Mouse (Mus musculus): ENCODE data around the gene Carmil2. TPM values are rescaled to one million over a fixed set of nuclear protein-coding genes. Genes with fewer than 3 reads are reported as not detected.

Gene Carmil2
- polyA plus RNA-seq (2014; fragmentation: Illumina TruSeq; extraction: RNeasy Lipid Tissue Mini Kit (QIAGEN cat#74804); ENCODE audit: insufficient read depth, low read depth, low replicate concordance), result 2.7 TPM

GRCm38 (mm10) chr8:105685796-105686308 is at the start of gene Carmil2:
Carmil2 (plus strand) TSS chr8:105686274.

GRCm38 (mm10) chr8:105636963-105637510 is 49.0 kb upstream of the Carmil2 start, which contains the start of gene Agrp:
Agrp (minus strand) TSS chr8:105637393.

GRCm38 (mm10) chr8:105700966-105701824 is 15.1 kb downstream of the Carmil2 start, which contains the start of the genes Acd and Pard6a:
Acd (minus strand) TSS chr8:105701102.
Pard6a (plus strand) TSS chr8:105701148.

GRCm38 (mm10) chr8:105707498-105708403 is 21.7 kb downstream of the Carmil2 start, which contains the start of the genes 4933405L10Rik and Enkd1:
4933405L10Rik (plus strand) TSS chr8:105707655.
Enkd1 (minus strand) TSS chr8:105708210.

Other genes with a start within 250 kb of the Carmil2 start
- gene Tppp3, start 214.7 kb upstream of the Carmil2 start, polyA plus RNA-seq (2014; fragmentation: Illumina TruSeq; extraction: RNeasy Lipid Tissue Mini Kit (QIAGEN cat#74804); ENCODE audit: insufficient read depth, low read depth, low replicate concordance), result 588 TPM
- 33.8 TPM for gene Zdhhc1, start 189.4 kb upstream of the Carmil2 start, polyA plus RNA-seq (2014; fragmentation: Illumina TruSeq; extraction: RNeasy Lipid Tissue Mini Kit (QIAGEN cat#74804); ENCODE audit: insufficient read depth, low read depth, low replicate concordance)
- 0.74 TPM for gene Hsd11b2, start 167.5 kb upstream of the Carmil2 start, polyA plus RNA-seq (2014; fragmentation: Illumina TruSeq; extraction: RNeasy Lipid Tissue Mini Kit (QIAGEN cat#74804); ENCODE audit: insufficient read depth, low read depth, low replicate concordance)
- 95.5 TPM for gene Atp6v0d1, start 120.2 kb upstream of the Carmil2 start, polyA plus RNA-seq (2014; fragmentation: Illumina TruSeq; extraction: RNeasy Lipid Tissue Mini Kit (QIAGEN cat#74804); ENCODE audit: insufficient read depth, low read depth, low replicate concordance)
- 24.7 TPM for gene Ripor1, start 81.0 kb upstream of the Carmil2 start, polyA plus RNA-seq (2014; fragmentation: Illumina TruSeq; extraction: RNeasy Lipid Tissue Mini Kit (QIAGEN cat#74804); ENCODE audit: insufficient read depth, low read depth, low replicate concordance)
- gene Ctcf, start 49.7 kb upstream of the Carmil2 start, polyA plus RNA-seq (2014; fragmentation: Illumina TruSeq; extraction: RNeasy Lipid Tissue Mini Kit (QIAGEN cat#74804); ENCODE audit: insufficient read depth, low read depth, low replicate concordance), result 25.0 TPM
- 4.4 TPM for gene Agrp, start 48.9 kb upstream of the Carmil2 start, polyA plus RNA-seq (2014; fragmentation: Illumina TruSeq; extraction: RNeasy Lipid Tissue Mini Kit (QIAGEN cat#74804); ENCODE audit: insufficient read depth, low read depth, low replicate concordance)
- 22.3 TPM for gene Acd, start 14.8 kb downstream of the Carmil2 start, polyA plus RNA-seq (2014; fragmentation: Illumina TruSeq; extraction: RNeasy Lipid Tissue Mini Kit (QIAGEN cat#74804); ENCODE audit: insufficient read depth, low read depth, low replicate concordance)
- 12.1 TPM for gene Pard6a, start 14.9 kb downstream of the Carmil2 start, polyA plus RNA-seq (2014; fragmentation: Illumina TruSeq; extraction: RNeasy Lipid Tissue Mini Kit (QIAGEN cat#74804); ENCODE audit: insufficient read depth, low read depth, low replicate concordance)
- gene 4933405L10Rik, start 21.4 kb downstream of the Carmil2 start, polyA plus RNA-seq (2014; fragmentation: Illumina TruSeq; extraction: RNeasy Lipid Tissue Mini Kit (QIAGEN cat#74804); ENCODE audit: insufficient read depth, low read depth, low replicate concordance), result not detected
- 4.8 TPM for gene Enkd1, start 21.9 kb downstream of the Carmil2 start, polyA plus RNA-seq (2014; fragmentation: Illumina TruSeq; extraction: RNeasy Lipid Tissue Mini Kit (QIAGEN cat#74804); ENCODE audit: insufficient read depth, low read depth, low replicate concordance)
- gene Gfod2, start 72.4 kb downstream of the Carmil2 start, polyA plus RNA-seq (2014; fragmentation: Illumina TruSeq; extraction: RNeasy Lipid Tissue Mini Kit (QIAGEN cat#74804); ENCODE audit: insufficient read depth, low read depth, low replicate concordance), result 9.4 TPM
- 7.8 TPM for gene Ranbp10, start 141.1 kb downstream of the Carmil2 start, polyA plus RNA-seq (2014; fragmentation: Illumina TruSeq; extraction: RNeasy Lipid Tissue Mini Kit (QIAGEN cat#74804); ENCODE audit: insufficient read depth, low read depth, low replicate concordance)
- gene Tsnaxip1, start 141.5 kb downstream of the Carmil2 start, polyA plus RNA-seq (2014; fragmentation: Illumina TruSeq; extraction: RNeasy Lipid Tissue Mini Kit (QIAGEN cat#74804); ENCODE audit: insufficient read depth, low read depth, low replicate concordance), result 3.0 TPM
- gene Cenpt, start 167.0 kb downstream of the Carmil2 start, polyA plus RNA-seq (2014; fragmentation: Illumina TruSeq; extraction: RNeasy Lipid Tissue Mini Kit (QIAGEN cat#74804); ENCODE audit: insufficient read depth, low read depth, low replicate concordance), result 8.7 TPM
- 29.0 TPM for gene Thap11, start 168.9 kb downstream of the Carmil2 start, polyA plus RNA-seq (2014; fragmentation: Illumina TruSeq; extraction: RNeasy Lipid Tissue Mini Kit (QIAGEN cat#74804); ENCODE audit: insufficient read depth, low read depth, low replicate concordance)
- gene Nutf2, start 174.3 kb downstream of the Carmil2 start, polyA plus RNA-seq (2014; fragmentation: Illumina TruSeq; extraction: RNeasy Lipid Tissue Mini Kit (QIAGEN cat#74804); ENCODE audit: insufficient read depth, low read depth, low replicate concordance), result 73.5 TPM
- gene Edc4, start 194.6 kb downstream of the Carmil2 start, polyA plus RNA-seq (2014; fragmentation: Illumina TruSeq; extraction: RNeasy Lipid Tissue Mini Kit (QIAGEN cat#74804); ENCODE audit: insufficient read depth, low read depth, low replicate concordance), result 11.8 TPM
- gene Nrn1l, start 207.3 kb downstream of the Carmil2 start, polyA plus RNA-seq (2014; fragmentation: Illumina TruSeq; extraction: RNeasy Lipid Tissue Mini Kit (QIAGEN cat#74804); ENCODE audit: insufficient read depth, low read depth, low replicate concordance), result 0.93 TPM
- 11.8 TPM for gene Pskh1, start 214.2 kb downstream of the Carmil2 start, polyA plus RNA-seq (2014; fragmentation: Illumina TruSeq; extraction: RNeasy Lipid Tissue Mini Kit (QIAGEN cat#74804); ENCODE audit: insufficient read depth, low read depth, low replicate concordance)
- gene Ctrl, start 247.6 kb downstream of the Carmil2 start, polyA plus RNA-seq (2014; fragmentation: Illumina TruSeq; extraction: RNeasy Lipid Tissue Mini Kit (QIAGEN cat#74804); ENCODE audit: insufficient read depth, low read depth, low replicate concordance), result 0.77 TPM

All from lung, adult 10 weeks (tissue).